Mouse (Mus musculus) lung, embryonic 15.5 days (tissue): Measurements from ENCODE around the gene Apobec2. TPM values are rescaled to one million over a fixed set of nuclear protein-coding genes. Genes with fewer than 3 reads are reported as not detected.

Experiments used
- ATAC-seq: fragments of 200-750 bp; cut with Nextera tagmentation; 2 replicates; pipeline ENCODE4 v1.8.0; 2017; ENCODE audit warnings: moderate number of reproducible peaks, borderline replicate concordance; ENCODE audit not compliant: low FRiP score, low TSS enrichment; ENCODE audit errors: extremely low read depth
- H3K27ac ChIP-seq: fragments of 300-500 bp; sonication (generic); 2 replicates; pipeline ENCODE4 v1.5.1; 2015; ENCODE audit warnings: moderate library complexity, mild to moderate bottlenecking, inconsistent platforms
- H3K27me3 ChIP-seq: fragments of 300-500 bp; sonication (generic); 2 replicates; pipeline ENCODE4 v1.6.1; 2015; ENCODE audit warnings: inconsistent platforms
- H3K36me3 ChIP-seq: fragments of 300-500 bp; sonication (generic); 2 replicates; pipeline ENCODE4 v1.6.1; 2015; ENCODE audit warnings: inconsistent platforms
- H3K4me1 ChIP-seq: fragments of 300-500 bp; sonication (generic); 2 replicates; pipeline ENCODE4 v1.6.1; 2015; ENCODE audit warnings: inconsistent platforms
- H3K4me2 ChIP-seq: fragments of 300-500 bp; sonication (generic); 2 replicates; pipeline ENCODE4 v1.6.1; 2015; ENCODE audit warnings: inconsistent platforms, mild to moderate bottlenecking, moderate library complexity
- H3K4me3 ChIP-seq: fragments of 300-500 bp; sonication (generic); 2 replicates; pipeline ENCODE4 v1.5.1; 2015; ENCODE audit warnings: mild to moderate bottlenecking, inconsistent platforms
- H3K9ac ChIP-seq: fragments of 300-500 bp; sonication (generic); 2 replicates; pipeline ENCODE4 v1.6.1; 2015; ENCODE audit warnings: inconsistent platforms
- H3K9me3 ChIP-seq: fragments of 300-500 bp; sonication (generic); 2 replicates; pipeline ENCODE4 v1.6.1; 2016; ENCODE audit warnings: inconsistent platforms
- WGBS: fragments of 180-500 bp; shearing (Covaris S2); methylation state at CpG from one replicate; pipeline ENCODE4 v1.1.7; 2015; 5-methylcytosine and 5-hydroxymethylcytosine counted together
- polyA plus RNA-seq: library from polyadenylated mRNA; unstranded; fragments of >200 nt; fragmentation: Nextera tagmentation; extraction: Ambion mirVana; gene quantifications from 2 replicates; pipeline ENCODE4 v1.2.1, GENCODE M21; 2015

Gene Apobec2
- polyA plus RNA-seq, 1 experiment from 2014 or later: 8.7 TPM

- no peaks in the 10 kb centered on the region for H3K9me3 ChIP-seq
- peaks cover 17% of the 10 kb centered on the region for H3K36me3 ChIP-seq
- ATAC-seq: no peak
- H3K27ac ChIP-seq: no peak overlapping the region
- no peak overlapping the region for H3K4me2 ChIP-seq
- H3K4me1 ChIP-seq: peaks cover 15% of the 10 kb centered on the region
- 77% methylated on average over 2 of the region's 2 CpGs for WGBS
- H3K9ac ChIP-seq: no peak overlapping the region
- H3K4me3 ChIP-seq: no peak overlapping the region
- H3K27me3 ChIP-seq: no peaks in the 10 kb centered on the region
These were observed 28.9 kb downstream of the Apobec2 start for GRCm38 (mm10) chr17:48403848-48404247.

- Histone ChIP-seq H3K27ac (no peak overlapping the region), H3K27me3 (no peaks in the 10 kb centered on the region), H3K9me3 (no peaks in the 10 kb centered on the region), H3K4me1 (peaks cover 8% of the 10 kb centered on the region), H3K4me3 (no peak overlapping the region), H3K9ac (no peak overlapping the region), H3K4me2 (no peak overlapping the region), H3K36me3 (peaks cover 24% of the 10 kb centered on the region)
- ATAC-seq: no peak
- 87% methylated on average over 3 of the region's 3 CpGs for WGBS
These were observed 30.0 kb downstream of the Apobec2 start for GRCm38 (mm10) chr17:48402751-48403150.

- no peaks in the 10 kb centered on the region for H3K9me3 ChIP-seq
- no peaks in the 10 kb centered on the region for H3K4me1 ChIP-seq
- peaks cover 30% of the 10 kb centered on the region for H3K36me3 ChIP-seq
- H3K4me3 ChIP-seq: no peak overlapping the region
- H3K4me2 ChIP-seq: no peak overlapping the region
- H3K27me3 ChIP-seq: no peaks in the 10 kb centered on the region
- no peak overlapping the region for H3K9ac ChIP-seq
- 87% methylated on average over 4 of the region's 4 CpGs for WGBS
- no peak for ATAC-seq
- H3K27ac ChIP-seq: no peak overlapping the region
These were observed 31.0 kb downstream of the Apobec2 start for GRCm38 (mm10) chr17:48401710-48402109.

GRCm38 (mm10) chr17:48392616-48393015 lies 40.1 kb downstream of the Apobec2 start:
- no peaks in the 10 kb centered on the region for H3K4me1 ChIP-seq
- no peak overlapping the region for H3K9ac ChIP-seq
- H3K27me3 ChIP-seq: no peaks in the 10 kb centered on the region
- H3K27ac ChIP-seq: no peak overlapping the region
- WGBS: 90% methylated on average over 3 of the region's 3 CpGs
- no peak overlapping the region for H3K4me2 ChIP-seq
- H3K9me3 ChIP-seq: no peaks in the 10 kb centered on the region
- H3K36me3 ChIP-seq: peaks cover 90% of the 10 kb centered on the region
- ATAC-seq: no peak
- no peak overlapping the region for H3K4me3 ChIP-seq

GRCm38 (mm10) chr17:48391446-48391845 lies 41.3 kb downstream of the Apobec2 start:
- Histone ChIP-seq H3K36me3 (peaks cover 95% of the 10 kb centered on the region), H3K9me3 (no peaks in the 10 kb centered on the region), H3K4me3 (no peak overlapping the region), H3K27me3 (no peaks in the 10 kb centered on the region), H3K4me2 (no peak overlapping the region), H3K4me1 (no peaks in the 10 kb centered on the region), H3K27ac (no peak overlapping the region), H3K9ac (no peak overlapping the region)
- no peak for ATAC-seq
- 79% methylated on average over 5 of the region's 5 CpGs for WGBS

GRCm38 (mm10) chr17:48389442-48389841 lies 43.3 kb downstream of the Apobec2 start:
- H3K4me3 ChIP-seq: no peak overlapping the region
- no peak overlapping the region for H3K27ac ChIP-seq
- peaks cover 89% of the 10 kb centered on the region for H3K36me3 ChIP-seq
- H3K4me2 ChIP-seq: no peak overlapping the region
- no peaks in the 10 kb centered on the region for H3K4me1 ChIP-seq
- H3K9me3 ChIP-seq: no peaks in the 10 kb centered on the region
- no peak overlapping the region for H3K9ac ChIP-seq
- H3K27me3 ChIP-seq: no peaks in the 10 kb centered on the region
- WGBS: 88% methylated on average over 5 of the region's 5 CpGs
- no peak for ATAC-seq

- Histone ChIP-seq H3K27me3 (no peaks in the 10 kb centered on the region), H3K36me3 (peaks cover 82% of the 10 kb centered on the region), H3K4me3 (no peak overlapping the region), H3K9me3 (no peaks in the 10 kb centered on the region), H3K4me2 (no peak overlapping the region), H3K4me1 (no peaks in the 10 kb centered on the region), H3K27ac (no peak overlapping the region), H3K9ac (no peak overlapping the region)
- WGBS: 86% methylated on average over 2 of the region's 2 CpGs
- no peak for ATAC-seq
These were observed 44.1 kb downstream of the Apobec2 start for GRCm38 (mm10) chr17:48388666-48389065.

GRCm38 (mm10) chr17:48385786-48386461 lies 46.8 kb downstream of the Apobec2 start:
- WGBS: 69% methylated on average over 2 of the region's 2 CpGs
- no peaks in the 10 kb centered on the region for H3K27me3 ChIP-seq
- H3K4me1 ChIP-seq: no peaks in the 10 kb centered on the region
- H3K36me3 ChIP-seq: peaks cover 54% of the 10 kb centered on the region
- H3K9ac ChIP-seq: no peak overlapping the region
- H3K4me3 ChIP-seq: no peak overlapping the region
- no peak for ATAC-seq
- H3K27ac ChIP-seq: no peak overlapping the region
- H3K4me2 ChIP-seq: no peak overlapping the region
- no peaks in the 10 kb centered on the region for H3K9me3 ChIP-seq

- Histone ChIP-seq H3K9ac (no peak overlapping the region), H3K27ac (no peak overlapping the region), H3K4me3 (no peak overlapping the region), H3K4me2 (no peak overlapping the region), H3K9me3 (no peaks in the 10 kb centered on the region), H3K36me3 (no peaks in the 10 kb centered on the region), H3K27me3 (no peaks in the 10 kb centered on the region), H3K4me1 (no peaks in the 10 kb centered on the region)
- no peak for ATAC-seq
These were observed 53.7 kb downstream of the Apobec2 start for GRCm38 (mm10) chr17:48379050-48379449.

- no peak overlapping the region for H3K27ac ChIP-seq
- 85% methylated on average over 1 of the region's 1 CpGs for WGBS
These were observed 56.6 kb downstream of the Apobec2 start for GRCm38 (mm10) chr17:48376102-48376501.

GRCm38 (mm10) chr17:48372987-48373386 lies 59.7 kb downstream of the Apobec2 start:
- Histone ChIP-seq H3K36me3 (no peaks in the 10 kb centered on the region), H3K27ac (no peak overlapping the region), H3K27me3 (no peaks in the 10 kb centered on the region), H3K9me3 (no peaks in the 10 kb centered on the region), H3K4me1 (no peaks in the 10 kb centered on the region), H3K9ac (no peak overlapping the region), H3K4me3 (no peak overlapping the region), H3K4me2 (no peak overlapping the region)
- WGBS: 79% methylated on average over 8 of the region's 8 CpGs
- ATAC-seq: no peak

More at GRCm38 (mm10) chr17:48376102-48376501, 56.6 kb downstream of the Apobec2 start:
- Histone ChIP-seq H3K9me3 (no peaks in the 10 kb centered on the region), H3K36me3 (no peaks in the 10 kb centered on the region), H3K9ac (no peak overlapping the region), H3K4me1 (no peaks in the 10 kb centered on the region), H3K4me2 (no peak overlapping the region), H3K4me3 (no peak overlapping the region), H3K27me3 (no peaks in the 10 kb centered on the region)
- ATAC-seq: no peak

- H3K27me3 ChIP-seq: no peaks in the 10 kb centered on the region
- H3K4me2 ChIP-seq: no peak overlapping the region
- no peak overlapping the region for H3K4me3 ChIP-seq
- no peak overlapping the region for H3K27ac ChIP-seq
- no peaks in the 10 kb centered on the region for H3K4me1 ChIP-seq
- H3K36me3 ChIP-seq: no peaks in the 10 kb centered on the region
- ATAC-seq: no peak
- no peaks in the 10 kb centered on the region for H3K9me3 ChIP-seq
- H3K9ac ChIP-seq: no peak overlapping the region
These were observed 61.1 kb downstream of the Apobec2 start for GRCm38 (mm10) chr17:48371621-48372020.
